Mouse (Mus musculus): ENCODE results near the gene Adgrg2.

GRCm38 (mm10) chrX:160494921-160495320 lies 104.4 kb downstream of the Adgrg2 start:
- TF ChIP-seq SIN3A (IDR thresholded peaks at IDR 0.05; ENCODE audit: low read length): no peak
- no peak for TF ChIP-seq CTCF (conservative IDR thresholded peaks at IDR 0.05 in 1 of 2, IDR thresholded peaks at IDR 0.05 in 1 of 2; ENCODE audit: low read depth in 2 of 2, low read length in 2 of 2)
- TF ChIP-seq POLR2A (IDR thresholded peaks at IDR 0.05; ENCODE audit: low read depth, low read length): no peak
- TF ChIP-seq EP300 (IDR thresholded peaks at IDR 0.05; ENCODE audit: low read length): no peak
- TF ChIP-seq MAFK (IDR thresholded peaks at IDR 0.05; ENCODE audit: insufficient replicate concordance, low read length): no peak
- TF ChIP-seq ZC3H11A (IDR thresholded peaks at IDR 0.05; ENCODE audit: low read depth, low read length): no peak
- no peak for TF ChIP-seq MAX (IDR thresholded peaks at IDR 0.05; ENCODE audit: low read length)
- TF ChIP-seq KAT2A (IDR thresholded peaks at IDR 0.05; ENCODE audit: insufficient replicate concordance, low read length): no peak
- TF ChIP-seq RAD21 (IDR thresholded peaks at IDR 0.05; ENCODE audit: low read depth, low read length): no peak
- no peak for TF ChIP-seq CHD2 (IDR thresholded peaks at IDR 0.05; ENCODE audit: low read length)
- no peak for TF ChIP-seq USF1 (IDR thresholded peaks at IDR 0.05; ENCODE audit: low read depth, low read length)
- no peak for TF ChIP-seq TCF12 (IDR thresholded peaks at IDR 0.05; ENCODE audit: low read depth, low read length)
- TF ChIP-seq JUN (IDR thresholded peaks at IDR 0.05; ENCODE audit: insufficient read depth, low read depth, low read length): no peak
- TF ChIP-seq ZNF384 (IDR thresholded peaks at IDR 0.05; ENCODE audit: low read depth, low read length): no peak
